Mouse (Mus musculus) heart, adult 2 months (tissue): ENCODE measurements at regions not wholly inside any gene's neighbourhood (a gene's known extent, or its start where the extent isn't known, plus 50 kb on each side); places are given as distances from the start of the nearest gene placed in this dataset.

Experiments
- CTCF ChIP-seq: fragments of 200-600 bp; IDR thresholded peaks from 2 replicates; pipeline ENCODE4 v1.8.1; 2022; ENCODE audit warnings: antibody characterized with exemption, mild to moderate bottlenecking, moderate library complexity
- POLR2A ChIP-seq: fragments of 200-500 bp; IDR thresholded peaks from 2 replicates; pipeline ENCODE4 v1.6.1; 2011; ENCODE audit warnings: mild to moderate bottlenecking, low read depth, low read length, control low read depth; ENCODE audit not compliant: insufficient read depth

DNA sequence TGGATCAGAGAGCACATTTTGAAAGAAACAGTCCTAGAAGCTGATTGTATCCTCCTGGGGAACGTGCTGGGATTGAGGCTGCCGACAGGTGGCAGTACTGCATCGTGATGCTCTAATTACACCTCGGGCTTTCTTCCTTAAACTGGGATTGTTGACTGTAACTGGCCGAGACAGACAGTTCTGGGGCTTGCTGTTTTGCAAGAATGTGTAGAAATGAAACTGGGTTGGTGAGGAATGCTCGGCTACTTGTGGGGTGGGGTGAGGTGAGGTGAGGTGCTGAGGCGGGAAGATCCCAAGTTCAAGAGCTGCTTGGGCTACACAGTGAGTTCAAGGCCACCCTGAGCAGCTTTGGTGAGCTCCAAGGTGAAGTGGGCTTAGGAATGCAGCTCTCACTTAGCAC, 55.7 kb upstream of the Haao start:
- TF ChIP-seq POLR2A, result peak; percentile 52; the same call in 1 of the 2 replicates
- peak; percentile 99 for TF ChIP-seq CTCF
